Mouse (Mus musculus): ENCODE measurements around the gene Elmod3.

Elmod3 gene

GRCm38 (mm10) chr6:72597956-72598753 is at the start of gene Elmod3, which contains the start of gene Retsat:
TSS of gene Elmod3 (minus strand) at chr6:72598413.
TSS of gene Retsat (plus strand) at chr6:72598475.
- DNase-seq (ENCODE audit: low spot score): peak; percentile 95

DNA sequence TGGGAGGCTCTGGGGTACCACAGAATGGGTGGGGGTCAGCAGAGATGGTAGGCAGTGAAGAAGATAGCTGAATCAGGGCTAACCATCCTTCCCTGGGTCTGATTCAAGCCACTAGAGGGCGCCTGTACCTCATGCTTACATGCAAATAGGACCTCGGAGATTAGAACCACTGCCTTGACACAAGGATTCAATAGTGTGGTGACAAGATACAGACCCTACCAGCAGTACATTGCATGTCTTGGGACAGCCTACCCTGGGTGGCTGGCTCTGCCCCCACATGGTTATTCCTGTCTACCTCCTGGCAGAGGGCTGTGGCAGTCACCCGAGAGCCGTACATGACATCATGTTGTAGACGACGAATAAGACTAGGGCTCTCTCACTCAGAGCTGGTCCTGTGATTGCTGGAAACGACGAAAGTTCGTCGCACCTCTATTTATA is 49.2 kb upstream of the Elmod3 start:
- peak; percentile 75 for DNase-seq (ENCODE audit: low spot score)

DNA sequence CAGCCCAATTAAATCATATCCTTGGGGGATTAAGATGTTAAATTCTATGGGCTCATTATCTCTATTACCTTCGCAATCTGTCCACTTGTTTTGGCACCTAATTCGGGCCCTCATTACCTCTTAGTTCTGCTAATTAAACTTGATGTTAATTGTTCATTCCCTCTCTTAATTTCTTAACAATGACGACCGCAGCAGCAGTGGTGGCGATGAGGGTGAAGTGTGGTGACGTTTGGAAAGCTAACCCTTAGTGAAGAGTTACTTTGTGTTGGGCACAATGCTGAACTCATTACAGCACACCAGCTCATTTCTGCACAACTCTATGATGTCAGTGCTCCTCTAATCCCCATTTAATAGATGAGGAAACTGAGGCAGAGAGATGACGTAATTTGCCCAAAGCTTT is 47.2 kb upstream of the Elmod3 start:
- DNase-seq (ENCODE audit: low spot score): no peak

DNA sequence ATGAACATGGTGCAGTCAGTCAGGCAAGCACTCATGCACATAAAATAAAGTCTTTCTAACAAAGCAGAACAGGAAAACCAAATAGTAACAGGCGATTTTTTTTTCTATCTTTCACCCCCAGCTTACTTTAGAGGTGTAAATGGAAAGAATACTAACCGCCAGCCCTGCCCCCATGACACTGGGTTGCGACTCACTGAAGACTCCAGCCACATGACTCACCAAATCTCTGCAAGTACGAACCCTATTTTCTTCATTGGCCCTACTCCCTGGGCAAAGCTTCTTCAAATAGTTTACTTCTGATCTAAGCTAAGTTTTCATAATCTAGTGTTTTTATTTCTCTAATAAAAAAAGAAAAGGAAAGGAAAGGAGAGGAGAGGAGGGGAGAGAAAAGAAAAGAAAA is 46.4 kb upstream of the Elmod3 start:
- DNase-seq (ENCODE audit: low spot score): no peak

DNA sequence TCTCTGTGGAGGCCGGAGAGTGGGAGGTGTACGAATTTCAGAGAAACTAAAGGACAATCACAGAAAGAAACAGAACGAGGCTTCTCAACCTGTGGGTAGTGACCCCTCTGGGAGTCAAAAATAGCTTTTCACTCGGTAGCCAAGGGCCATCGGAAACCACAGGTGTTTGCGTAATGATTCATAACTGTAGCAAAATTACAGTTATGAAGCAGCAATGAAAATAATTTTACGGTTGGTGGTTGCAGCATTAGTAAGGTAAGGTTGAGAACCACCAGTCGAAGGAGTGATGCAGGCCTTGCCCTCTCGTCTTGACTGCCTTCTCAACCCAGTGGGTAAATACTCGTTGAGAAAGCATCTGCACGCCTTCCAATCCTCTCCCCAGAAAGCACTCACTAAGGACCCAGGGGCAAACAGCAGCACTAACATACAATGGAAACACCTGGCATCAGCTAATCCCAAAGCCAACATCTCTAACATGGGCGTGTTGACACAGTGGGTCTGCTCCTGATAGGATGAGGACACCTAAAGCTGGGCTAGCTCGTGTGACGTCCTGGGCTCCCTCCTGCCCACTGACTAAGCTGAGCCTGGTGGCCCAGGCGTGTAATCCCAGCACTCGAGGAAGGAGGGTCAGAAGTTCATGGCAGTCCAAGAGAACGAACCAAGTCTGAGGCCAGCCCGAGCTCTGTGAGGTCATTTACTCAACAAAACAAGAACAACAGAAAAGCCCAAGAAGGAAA is 43.2 kb upstream of the Elmod3 start:
- no peak for DNase-seq (ENCODE audit: low spot score)

GRCm38 (mm10) chr6:72636940-72637339 is 38.7 kb upstream of the Elmod3 start:
- DNase-seq (ENCODE audit: low spot score): no peak

GRCm38 (mm10) chr6:72635760-72636431 is 37.7 kb upstream of the Elmod3 start:
- DNase-seq (ENCODE audit: low spot score): peak; percentile 62

DNA sequence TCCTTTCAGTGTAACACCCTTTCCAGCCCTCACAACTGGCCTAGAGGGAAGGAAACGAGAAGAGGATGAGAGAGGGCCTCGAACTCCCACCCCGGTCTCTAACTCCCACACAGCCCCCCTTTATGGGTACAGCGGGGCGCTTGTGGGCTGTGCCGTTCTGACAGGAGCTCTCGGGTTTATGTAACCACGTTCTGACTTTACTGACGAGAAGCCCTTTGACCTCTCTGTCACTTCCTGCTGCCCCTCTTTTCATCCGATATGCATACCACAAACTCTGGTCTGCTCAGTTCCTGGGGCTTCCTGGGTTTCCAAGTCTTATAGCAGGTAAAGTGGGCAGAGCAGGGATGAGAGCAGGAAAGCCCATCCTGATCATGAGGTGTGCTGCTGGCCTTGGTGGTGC is 36.1 kb upstream of the Elmod3 start:
- DNase-seq (ENCODE audit: low spot score): no peak

DNA sequence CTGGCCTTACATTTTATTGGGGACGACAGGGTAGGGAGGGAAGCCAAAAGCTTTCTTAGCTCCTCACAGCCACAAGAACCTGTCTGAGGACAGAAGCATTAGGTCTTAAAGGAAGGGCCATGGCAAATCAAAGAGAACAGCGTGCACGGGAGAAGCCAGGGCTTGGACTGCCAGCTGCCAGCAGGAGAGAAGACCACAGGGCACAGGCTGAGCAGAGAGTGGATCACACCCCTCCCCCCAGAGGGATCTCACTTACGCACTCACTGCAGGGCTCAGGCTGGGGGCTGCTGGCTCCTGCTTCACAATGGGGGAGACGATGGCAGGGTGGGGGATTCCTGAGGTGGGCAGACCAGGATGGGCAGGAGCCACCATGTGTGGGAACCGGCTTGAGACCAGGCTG is 33.5 kb upstream of the Elmod3 start:
- no peak for DNase-seq (ENCODE audit: low spot score)

DNA sequence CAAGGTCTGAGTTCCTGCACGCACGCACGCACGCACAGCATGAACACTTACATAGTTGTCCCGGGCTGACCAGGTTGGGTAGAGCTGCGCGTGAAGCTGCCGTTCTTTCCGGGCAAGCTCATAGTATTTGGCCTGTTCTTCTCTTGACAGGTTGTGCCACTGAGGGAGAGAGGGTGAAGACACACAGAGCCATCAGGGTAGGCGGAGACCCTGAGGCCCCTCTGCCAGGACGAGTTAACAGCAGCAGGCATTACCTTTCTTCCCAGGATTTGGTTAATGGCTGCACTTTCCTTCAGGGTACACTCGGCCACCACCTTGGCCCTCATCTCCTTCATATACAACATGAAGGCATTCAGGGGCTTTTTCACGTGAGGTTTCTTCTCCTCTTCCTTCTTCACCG is 32.7 kb upstream of the Elmod3 start:
- no peak for DNase-seq (ENCODE audit: low spot score)

DNA sequence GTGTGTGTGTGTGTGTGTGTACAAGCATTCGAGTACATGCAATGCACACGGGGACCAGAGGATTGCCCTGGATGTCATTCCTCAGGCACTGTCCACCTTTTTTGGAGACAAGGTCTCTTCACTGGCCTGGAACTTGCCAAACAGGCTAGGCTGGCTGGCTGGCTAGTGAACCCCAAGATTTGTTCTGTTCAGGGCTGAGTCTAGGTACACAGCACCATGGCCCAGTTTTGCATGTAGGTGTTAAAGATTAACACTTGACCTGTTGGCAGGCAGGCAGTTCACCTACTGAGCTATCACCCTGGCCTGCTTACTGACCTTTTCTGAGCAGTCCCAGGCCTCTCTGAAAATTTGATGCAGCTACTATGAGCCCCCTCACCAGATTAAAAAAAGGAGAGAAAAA is 32.2 kb upstream of the Elmod3 start:
- DNase-seq (ENCODE audit: low spot score): peak; percentile 39

GRCm38 (mm10) chr6:72627276-72627675 is 29.1 kb upstream of the Elmod3 start:
- DNase-seq (ENCODE audit: low spot score): no peak

DNA sequence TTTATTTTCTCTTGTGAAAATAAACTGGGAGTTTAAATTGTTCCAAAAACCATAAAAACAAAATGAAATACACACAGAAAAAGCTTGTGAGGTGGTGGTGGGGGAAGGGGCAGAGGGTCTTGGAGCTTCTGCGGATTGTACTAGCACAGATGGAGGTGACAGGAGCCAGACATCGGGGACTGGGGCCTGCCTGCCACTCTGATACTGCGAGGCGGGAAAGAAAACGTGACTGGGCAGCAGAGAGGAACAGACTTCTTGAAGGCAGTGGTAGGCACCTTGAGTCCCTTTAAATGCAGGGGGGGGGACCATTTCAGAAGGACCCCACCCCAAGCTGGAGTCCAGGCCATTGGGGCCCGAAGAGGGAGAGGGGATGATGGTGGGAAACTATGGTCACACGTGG is 28.2 kb upstream of the Elmod3 start:
- DNase-seq (ENCODE audit: low spot score): no peak

- DNase-seq (ENCODE audit: low spot score): no peak
These were observed 25.6 kb upstream of the Elmod3 start for GRCm38 (mm10) chr6:72623661-72624402.

- no peak for DNase-seq (ENCODE audit: low spot score)
These were observed 24.7 kb upstream of the Elmod3 start for GRCm38 (mm10) chr6:72622917-72623316.

DNA sequence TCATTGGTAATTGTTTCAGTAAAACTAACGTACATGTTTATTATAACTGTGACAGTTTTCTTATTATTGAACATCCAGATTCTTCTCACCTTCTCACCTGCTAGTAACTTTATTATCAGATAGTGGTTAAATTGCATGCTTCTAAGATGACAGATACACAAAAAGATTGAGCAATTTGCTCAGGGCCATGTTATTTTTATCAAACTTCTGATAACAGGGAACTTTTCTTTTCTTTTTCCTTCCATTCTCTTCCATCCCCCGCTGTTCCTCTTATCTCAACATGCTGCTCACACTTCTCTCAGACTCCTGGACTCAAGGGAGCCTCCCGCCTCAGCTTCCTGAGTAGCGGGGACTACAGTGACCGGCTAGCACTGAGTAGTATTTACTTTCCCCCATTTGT is 22.7 kb upstream of the Elmod3 start:
- DNase-seq (ENCODE audit: low spot score): no peak

GRCm38 (mm10) chr6:72619734-72620532 is 21.7 kb upstream of the Elmod3 start:
- DNase-seq (ENCODE audit: low spot score): no peak

GRCm38 (mm10) chr6:72616643-72617288 is 18.6 kb upstream of the Elmod3 start, which contains the start of gene Tgoln1:
TSS of gene Tgoln1 (minus strand) at chr6:72617000.
- peak; percentile 94 for DNase-seq (ENCODE audit: low spot score)

DNA sequence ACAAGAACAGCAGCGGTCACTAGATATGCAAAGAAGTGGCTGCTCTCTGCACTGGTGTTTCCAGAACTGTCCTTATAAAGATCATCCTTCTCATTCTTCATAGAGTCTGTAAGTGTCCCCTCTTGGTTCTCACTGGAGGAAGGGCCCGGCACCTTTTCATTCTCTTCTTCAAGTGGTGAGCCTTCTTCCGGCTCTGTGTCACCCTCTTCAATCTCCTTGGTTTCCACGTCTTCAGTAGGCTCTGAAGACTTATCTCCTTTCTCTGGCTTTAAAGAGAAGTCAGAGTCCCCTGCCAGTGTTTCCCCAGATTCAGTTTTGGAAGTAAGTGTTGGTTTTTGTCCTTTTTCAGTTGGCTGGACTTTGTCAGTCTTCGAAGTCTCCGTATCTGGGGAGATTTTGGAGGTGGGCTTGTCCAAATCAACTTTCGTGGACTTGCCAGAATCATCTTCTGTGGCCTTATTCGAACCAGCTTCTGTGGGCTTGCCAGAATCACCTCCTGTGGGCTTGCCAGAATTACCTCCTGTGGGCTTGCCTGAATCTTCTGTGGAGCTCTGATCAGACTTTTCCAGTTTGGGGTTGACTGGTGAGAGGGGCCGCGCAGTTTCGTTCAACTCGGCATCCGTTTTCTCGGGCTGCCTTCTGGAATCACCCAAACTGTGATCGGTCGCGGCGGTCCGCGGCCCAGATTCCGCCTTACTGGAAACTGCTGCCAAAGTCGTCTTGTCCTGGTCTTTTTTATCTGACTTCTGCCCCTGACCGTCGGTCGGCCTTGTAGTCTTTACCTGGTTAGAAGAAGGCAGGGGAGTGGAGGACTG is 17.6 kb upstream of the Elmod3 start:
- DNase-seq (ENCODE audit: low spot score): no peak

- no peak for DNase-seq (ENCODE audit: low spot score)
These were observed 16.9 kb upstream of the Elmod3 start for GRCm38 (mm10) chr6:72615151-72615550.
